Mouse (Mus musculus) CH12.LX (cell line): Measurements from ENCODE around the gene P2ry4. TPM values are rescaled to one million over a fixed set of nuclear protein-coding genes. Genes with fewer than 3 reads are reported as not detected.
A peak's percentile ranks its signal among the peaks of the same experiment; 100 is the strongest.

ENCODE experiments used
- DNase-seq: peaks from one replicate; pipeline ENCODE4 v3.0.0-alpha.2; 2013; ENCODE audit errors: extremely low read depth
- H3K27ac ChIP-seq: 2 replicates; pipeline ENCODE4 v1.5.1; 2012; ENCODE audit warnings: low read depth, mild to moderate bottlenecking, control low read depth, moderate library complexity; ENCODE audit not compliant: insufficient read depth
- H3K27me3 ChIP-seq: replicated peaks from 2 replicates; pipeline ENCODE3; 2012; ENCODE audit warnings: inconsistent platforms
- H3K36me3 ChIP-seq, 2 experiments: replicated peaks in 1 of 2; 2 replicates each; pipeline versions ENCODE3 to v1.6.1; 2012; ENCODE audit warnings: inconsistent platforms in 1 of 2, low read length in 1 of 2, mild to moderate bottlenecking in 1 of 2, mixed read lengths in 1 of 2, moderate library complexity in 1 of 2; ENCODE audit not compliant: control insufficient read depth in 1 of 2, insufficient read depth in 1 of 2
- H3K4me1 ChIP-seq, 2 experiments: 2 replicates each; pipeline ENCODE4 v1.6.1; 2012; ENCODE audit warnings: inconsistent platforms in 1 of 2, moderate library complexity in 1 of 2; ENCODE audit not compliant: insufficient read depth in 2 of 2, control insufficient read depth in 1 of 2
- H3K4me2 ChIP-seq: 2 replicates; pipeline ENCODE4 v1.6.1; 2012; ENCODE audit warnings: low read depth, mild to moderate bottlenecking, control low read depth; ENCODE audit not compliant: poor library complexity, insufficient read depth, severe bottlenecking
- H3K4me3 ChIP-seq, 3 experiments: fragments of 150-350 bp in 1 of 3; sonication (generic) in 1 of 3; replicated peaks in 1 of 3; 2 replicates each; pipeline versions ENCODE3 to v1.5.1; 2011 to 2012; ENCODE audit warnings: low read depth in 2 of 3, low read length in 2 of 3, mild to moderate bottlenecking in 2 of 3, moderate library complexity in 2 of 3, control low read depth in 1 of 3, improper control_type of control experiment in 1 of 3, inconsistent platforms in 1 of 3, mixed read lengths in 1 of 3; ENCODE audit not compliant: poor library complexity in 1 of 3
- H3K79me2 ChIP-seq: replicated peaks from 2 replicates; pipeline ENCODE4 v1.6.1; 2012; ENCODE audit warnings: mild to moderate bottlenecking, moderate library complexity; ENCODE audit not compliant: control insufficient read depth, poor library complexity, insufficient read depth, severe bottlenecking; ENCODE audit errors: extremely low read depth
- H3K9ac ChIP-seq: 2 replicates; pipeline ENCODE4 v1.6.1; 2012; ENCODE audit warnings: low read depth, mild to moderate bottlenecking, control low read depth, moderate library complexity; ENCODE audit not compliant: insufficient read depth
- H3K9me3 ChIP-seq: replicated peaks from 2 replicates; pipeline ENCODE3; 2012; ENCODE audit warnings: low read length, inconsistent platforms, mixed read lengths
- BHLHE40 ChIP-seq: IDR thresholded peaks from 2 replicates; pipeline ENCODE4 v1.6.1; 2011; ENCODE audit warnings: mild to moderate bottlenecking, low read depth, low read length, improper control_type of control experiment
- CHD1 ChIP-seq: IDR thresholded peaks from 2 replicates; pipeline ENCODE4 v1.6.1; 2012; ENCODE audit warnings: low read depth, low read length, improper control_type of control experiment, inconsistent platforms
- CHD2 ChIP-seq: IDR thresholded peaks from 2 replicates; pipeline ENCODE4 v1.6.1; 2011; ENCODE audit warnings: low read length, improper control_type of control experiment
- ELF1 ChIP-seq: IDR thresholded peaks from 2 replicates; pipeline ENCODE4 v1.6.1; 2014; ENCODE audit warnings: low read depth, mild to moderate bottlenecking, inconsistent platforms, low read length, improper control_type of control experiment
- EP300 ChIP-seq: IDR thresholded peaks from 2 replicates; pipeline ENCODE4 v1.6.1; 2011; ENCODE audit warnings: low read length, improper control_type of control experiment
- ETS1 ChIP-seq: conservative IDR thresholded peaks from 2 replicates; pipeline ENCODE4 v1.6.1; 2012; ENCODE audit warnings: low read depth, mild to moderate bottlenecking, inconsistent platforms, low read length, improper control_type of control experiment, moderate library complexity
- GABPA ChIP-seq: IDR thresholded peaks from 2 replicates; pipeline ENCODE4 v1.6.1; 2012; ENCODE audit warnings: low read depth, low read length, improper control_type of control experiment, inconsistent platforms; ENCODE audit not compliant: insufficient replicate concordance
- IRF4 ChIP-seq: IDR thresholded peaks from 2 replicates; pipeline ENCODE4 v1.6.1; 2014; ENCODE audit warnings: low read depth, mild to moderate bottlenecking, inconsistent platforms, low read length, improper control_type of control experiment
- JUN ChIP-seq: IDR thresholded peaks from 2 replicates; pipeline ENCODE4 v1.6.1; 2011; ENCODE audit warnings: low read depth, mild to moderate bottlenecking, low read length, improper control_type of control experiment, moderate library complexity; ENCODE audit not compliant: insufficient read depth
- KAT2A ChIP-seq: IDR thresholded peaks from 2 replicates; pipeline ENCODE4 v1.6.1; 2012; ENCODE audit warnings: low read length, improper control_type of control experiment, inconsistent platforms; ENCODE audit not compliant: insufficient replicate concordance
- MAFK ChIP-seq: IDR thresholded peaks from 2 replicates; pipeline ENCODE4 v1.6.1; 2011; ENCODE audit warnings: low read length, improper control_type of control experiment; ENCODE audit not compliant: insufficient replicate concordance
- MEF2A ChIP-seq: IDR thresholded peaks from 2 replicates; pipeline ENCODE4 v1.6.1; 2014; ENCODE audit warnings: low read depth, mild to moderate bottlenecking, inconsistent platforms, low read length, improper control_type of control experiment, borderline replicate concordance
- MYC ChIP-seq: IDR thresholded peaks from 2 replicates; pipeline ENCODE4 v1.6.1; 2011; ENCODE audit warnings: low read depth, mild to moderate bottlenecking, improper control_type of control experiment, low read length
- NELFE ChIP-seq: IDR thresholded peaks from 2 replicates; pipeline ENCODE4 v1.6.1; 2011; ENCODE audit warnings: low read depth, low read length, improper control_type of control experiment
- NRF1 ChIP-seq: IDR thresholded peaks from 2 replicates; pipeline ENCODE4 v1.6.1; 2014; ENCODE audit warnings: low read depth, mild to moderate bottlenecking, inconsistent platforms, low read length, improper control_type of control experiment, moderate library complexity
- POLR2A ChIP-seq: IDR thresholded peaks from 2 replicates; pipeline ENCODE4 v1.6.1; 2011; ENCODE audit warnings: low read depth, mild to moderate bottlenecking, improper control_type of control experiment, low read length
- POLR2AphosphoS2 ChIP-seq: IDR thresholded peaks from 2 replicates; pipeline ENCODE4 v1.6.1; 2011; ENCODE audit warnings: low read depth, low read length, improper control_type of control experiment
- RAD21 ChIP-seq: IDR thresholded peaks from 2 replicates; pipeline ENCODE4 v1.6.1; 2011; ENCODE audit warnings: low read depth, mild to moderate bottlenecking, low read length, improper control_type of control experiment, moderate library complexity
- RCOR1 ChIP-seq: conservative IDR thresholded peaks from 2 replicates; pipeline ENCODE4 v1.6.1; 2012; ENCODE audit warnings: low read depth, mild to moderate bottlenecking, inconsistent platforms, low read length, improper control_type of control experiment
- SIN3A ChIP-seq: IDR thresholded peaks from 2 replicates; pipeline ENCODE4 v1.6.1; 2012; ENCODE audit warnings: low read length, improper control_type of control experiment, inconsistent platforms
- SMC3 ChIP-seq: IDR thresholded peaks from 2 replicates; pipeline ENCODE4 v1.6.1; 2011; ENCODE audit warnings: low read depth, low read length, improper control_type of control experiment
- TCF12 ChIP-seq: IDR thresholded peaks from 2 replicates; pipeline ENCODE4 v1.6.1; 2014; ENCODE audit warnings: low read depth, mild to moderate bottlenecking, inconsistent platforms, low read length, improper control_type of control experiment
- UBTF ChIP-seq: IDR thresholded peaks from 2 replicates; pipeline ENCODE4 v1.6.1; 2012; ENCODE audit warnings: low read depth, mild to moderate bottlenecking, inconsistent platforms, low read length, improper control_type of control experiment, moderate library complexity
- USF1 ChIP-seq: IDR thresholded peaks from 2 replicates; pipeline ENCODE4 v1.6.1; 2014; ENCODE audit warnings: low read depth, mild to moderate bottlenecking, inconsistent platforms, low read length, improper control_type of control experiment
- USF2 ChIP-seq: conservative IDR thresholded peaks from 2 replicates; pipeline ENCODE4 v1.6.1; 2011; ENCODE audit warnings: low read depth, low read length, improper control_type of control experiment
- ZMIZ1 ChIP-seq: IDR thresholded peaks from 2 replicates; pipeline ENCODE4 v1.6.1; 2012; ENCODE audit warnings: low read depth, mild to moderate bottlenecking, inconsistent platforms, low read length, improper control_type of control experiment
- ZNF384 ChIP-seq: IDR thresholded peaks from 2 replicates; pipeline ENCODE4 v1.6.1; 2012; ENCODE audit warnings: low read depth, low read length, improper control_type of control experiment, inconsistent platforms
- dilution Hi-C: fragments of 300-500 bp; cut with MboI; formaldehyde crosslinking; loops from 2 replicates; pipeline ENCODE4 v1.14.3; 2020; ENCODE audit warnings: low sequenced_read_pairs; ENCODE audit not compliant: extremely low pct_unique_long_range_greater_than_20kb, extremely low pct_ligation_motif_present
- in situ Hi-C: fragments of 300-500 bp; cut with MboI; formaldehyde crosslinking; loops from 3 replicates; pipeline ENCODE4 v1.14.3; 2019; ENCODE audit warnings: low sequenced_read_pairs, low pct_ligation_motif_present, low pct_unique_long_range_greater_than_20kb, mixed read lengths
- polyA plus RNA-seq: library from polyadenylated mRNA; unstranded; fragments of >175 nt; gene quantifications from 2 replicates; pipeline ENCODE4 v1.2.1, GENCODE M21; 2012; ENCODE audit warnings: low read depth; ENCODE audit not compliant: insufficient read length
- total RNA-seq, 2 experiments: library from RNA; depleted of rRNA; stranded (reverse); fragments of 300-350 nt in 1 of 2; fragments of >200 nt in 1 of 2; gene quantifications; 2 replicates each; pipeline ENCODE4 v1.2.3; 2012 to 2014

P2ry4 gene
- total and polyA plus RNA-seq, 3 experiments, result not detected

GRCm38 (mm10) chrX:100629076-100629475 is 34.4 kb upstream of the P2ry4 start:
- H3K4me3 ChIP-seq, result no peak overlapping the region
- H3K27ac ChIP-seq, result no peak overlapping the region
- H3K9me3 ChIP-seq, result no peaks in the 10 kb centered on the region
- peaks cover 0 to 26% of the 10 kb centered on the region in 2 experiments for H3K36me3 ChIP-seq
- H3K9ac ChIP-seq, result no peak overlapping the region
- H3K4me2 ChIP-seq, result no peak overlapping the region; the same call in 1 of the 2 replicates
- no peak for TF ChIP-seq SMC3
- no peak for TF ChIP-seq GABPA
- TF ChIP-seq RCOR1, result no peak
- no peak for TF ChIP-seq EP300
- no peak for TF ChIP-seq ELF1
- TF ChIP-seq USF2, result no peak
- TF ChIP-seq TCF12, result no peak
- no peak for TF ChIP-seq IRF4
- no peak for TF ChIP-seq KAT2A
- TF ChIP-seq ETS1, result no peak
- in situ Hi-C loops, result no loop called here
- H3K27me3 ChIP-seq, result no peaks in the 10 kb centered on the region
- H3K79me2 ChIP-seq, result peaks cover 23% of the 10 kb centered on the region
- no peak for DNase-seq
- dilution Hi-C loops, result no loop called here
- H3K4me1 ChIP-seq, result peaks cover 0 to 12% of the 10 kb centered on the region in 2 experiments; a peak in 2 of 4 replicates

GRCm38 (mm10) chrX:100625802-100626793 is 31.4 kb upstream of the P2ry4 start, which contains the start of gene Pdzd11:
Gene Pdzd11 (minus strand): TSS chrX:100626568.
- no peaks in the 10 kb centered on the region for H3K9me3 ChIP-seq
- in situ Hi-C loops (no loop called here), dilution Hi-C loops (no loop called here)
- DNase-seq, result peak; percentile 90
- H3K79me2 ChIP-seq, result peaks cover 23% of the 10 kb centered on the region
- peak within 1 kb of the TSS; percentile 63 for H3K27ac ChIP-seq
- peak within 1 kb of the TSS; percentile 98 for H3K9ac ChIP-seq
- H3K36me3 ChIP-seq, result peaks cover 12 to 42% of the 10 kb centered on the region in 2 experiments
- peak within 1 kb of the TSS; percentile 80 to 85 (median 81) for H3K4me3 ChIP-seq
- H3K4me2 ChIP-seq, result peak within 1 kb of the TSS; percentile 61
- no peaks in the 10 kb centered on the region for H3K27me3 ChIP-seq
- H3K4me1 ChIP-seq, result peaks cover 0 to 12% of the 10 kb centered on the region in 2 experiments; a peak in 2 of 4 replicates
- TF ChIP-seq BHLHE40, result no peak
- peak; percentile 80; the same call in 1 of the 2 replicates for TF ChIP-seq ZMIZ1
- no peak for TF ChIP-seq RAD21
- no peak for TF ChIP-seq GABPA
- no peak for TF ChIP-seq IRF4
- TF ChIP-seq USF1, result no peak
- TF ChIP-seq KAT2A, result 0 out of 2 replicates have a peak, but pooled peaks have one; percentile 56
- no peak for TF ChIP-seq EP300
- TF ChIP-seq RCOR1, result no peak
- peak; percentile 97 for TF ChIP-seq SIN3A
- TF ChIP-seq MYC, result peak; percentile 38; the same call in 1 of the 2 replicates
- no peak for TF ChIP-seq MAFK
- TF ChIP-seq JUN, result no peak
- TF ChIP-seq CHD1, result 0 out of 2 replicates have a peak, but pooled peaks have one; percentile 29
- TF ChIP-seq NELFE, result peak; percentile 75
- peak; percentile 43; the same call in 1 of the 2 replicates for TF ChIP-seq TCF12
- TF ChIP-seq ZNF384, result peak; percentile 61
- TF ChIP-seq POLR2A, result peak; percentile 80
- TF ChIP-seq MEF2A, result 0 out of 2 replicates have a peak, but pooled peaks have one; percentile 21
- 0 out of 2 replicates have a peak, but pooled peaks have one; percentile 39 for TF ChIP-seq CHD2
- TF ChIP-seq USF2, result no peak
- peak; percentile 64 for TF ChIP-seq NRF1
- TF ChIP-seq UBTF, result no peak
- TF ChIP-seq POLR2AphosphoS2, result no peak
- TF ChIP-seq ELF1, result peak; percentile 80
